Mouse (Mus musculus): ENCODE results near the gene Amz1.

DNA sequence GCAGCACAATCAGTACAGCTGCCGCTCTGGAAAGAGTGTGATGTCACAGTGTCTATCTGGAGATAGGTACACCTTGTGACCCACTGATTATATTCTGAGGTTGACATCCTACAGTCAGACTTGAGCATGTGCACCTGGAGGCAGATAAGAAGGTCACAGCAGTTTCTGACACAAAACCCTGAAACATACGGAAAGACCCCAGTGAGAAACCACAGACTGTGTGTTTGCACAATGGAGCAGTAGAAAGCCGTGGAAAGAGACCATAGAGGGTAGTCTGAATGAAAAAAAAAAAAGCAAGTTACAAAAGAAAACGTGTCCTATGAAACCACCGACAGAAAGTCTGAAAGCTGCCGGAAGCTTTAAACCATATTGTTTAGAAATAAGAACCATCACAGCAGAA, 60.4 kb downstream of the Amz1 start:
- TF ChIP-seq E2F4 (IDR thresholded peaks at IDR 0.05; ENCODE audit: insufficient replicate concordance, low read depth, low read length) (no peak), HCFC1 (IDR thresholded peaks at IDR 0.05; ENCODE audit: low read depth, low read length) (no peak), CTCF (conservative IDR thresholded peaks at IDR 0.05 in 1 of 2, IDR thresholded peaks at IDR 0.05 in 1 of 2; ENCODE audit: low read depth in 2 of 2, low read length in 2 of 2) (no peak), EP300 (IDR thresholded peaks at IDR 0.05; ENCODE audit: low read length) (no peak), SMC3 (IDR thresholded peaks at IDR 0.05; ENCODE audit: low read depth, low read length) (no peak)
